Mouse (Mus musculus): ENCODE data around the gene Tshz3.

Gene Tshz3

DNA sequence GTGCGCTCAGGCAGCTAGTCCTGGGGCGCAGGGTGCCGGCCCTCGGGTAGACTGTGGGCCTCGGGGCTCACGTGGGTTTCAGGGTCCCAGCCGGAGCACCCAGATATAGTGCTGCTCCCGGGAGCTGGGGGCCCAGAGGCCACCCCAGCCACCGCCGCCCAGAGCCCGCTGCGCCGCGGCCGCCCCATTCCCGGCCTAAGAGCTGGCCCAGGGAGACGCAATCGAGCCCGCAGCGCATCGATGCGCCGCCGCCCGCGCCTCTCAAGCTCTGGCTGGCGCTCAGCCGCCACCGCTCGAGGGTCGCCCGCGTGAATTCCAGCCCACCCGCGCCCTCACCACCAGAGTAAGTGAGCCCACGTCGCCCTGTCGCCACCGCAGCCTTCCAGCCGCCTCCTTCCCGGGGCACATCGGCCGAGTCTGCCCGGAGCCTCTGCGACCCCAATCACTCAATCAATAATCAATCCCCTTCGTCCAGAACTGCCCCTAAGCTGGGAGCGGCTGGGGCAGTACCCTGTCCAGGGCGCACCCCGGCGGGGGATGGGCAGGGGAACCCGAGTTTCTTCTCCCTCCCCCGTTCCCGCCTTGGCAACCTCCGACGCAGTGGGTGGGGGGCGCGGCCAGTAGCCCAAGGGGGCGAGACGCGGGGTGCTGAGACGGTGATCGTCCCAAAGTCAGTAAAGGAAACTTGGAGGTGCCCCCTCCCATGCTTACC lies 1.4 kb upstream of the Tshz3 start:
- no peak for DNase-seq (ENCODE audit: low read depth, low spot score)

DNA sequence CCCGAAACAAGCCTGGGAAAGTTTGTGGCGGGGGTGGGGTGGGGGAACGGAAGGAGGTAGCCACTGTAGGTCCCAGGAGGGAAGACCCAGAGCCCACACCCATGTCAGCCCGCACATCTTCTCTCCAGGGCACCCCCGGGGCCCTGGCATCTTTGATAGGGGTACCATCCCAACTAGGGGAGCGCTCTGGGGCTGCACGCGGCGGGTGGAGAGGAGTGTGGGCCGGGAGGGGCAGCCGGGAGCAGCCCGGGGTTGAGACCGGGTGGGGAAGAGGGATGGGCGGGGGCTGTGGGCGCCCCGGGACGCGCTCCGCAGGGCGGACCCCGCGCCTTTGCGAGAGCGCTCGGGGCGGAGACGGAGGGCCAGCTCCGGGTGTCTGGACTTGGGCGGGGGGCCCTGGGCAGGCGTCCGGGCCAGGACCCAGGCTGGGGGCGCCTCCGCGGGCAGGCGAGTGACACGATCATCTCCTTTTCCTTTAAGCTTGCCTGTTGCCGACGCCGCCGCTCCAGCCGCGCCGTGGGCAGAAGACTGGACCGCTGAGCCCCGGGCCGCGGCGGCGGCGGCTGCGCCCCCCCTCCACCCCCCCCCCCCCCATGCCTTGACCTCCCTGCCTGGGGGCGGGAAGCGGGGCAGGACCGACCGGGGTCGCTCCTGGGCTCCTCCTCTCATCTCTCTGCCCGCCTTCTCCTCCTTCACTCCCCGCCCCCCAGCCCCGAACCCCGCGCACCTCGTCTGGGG lies 631 bp upstream of the Tshz3 start:
- DNase-seq (ENCODE audit: low read depth, low spot score), result no peak

DNA sequence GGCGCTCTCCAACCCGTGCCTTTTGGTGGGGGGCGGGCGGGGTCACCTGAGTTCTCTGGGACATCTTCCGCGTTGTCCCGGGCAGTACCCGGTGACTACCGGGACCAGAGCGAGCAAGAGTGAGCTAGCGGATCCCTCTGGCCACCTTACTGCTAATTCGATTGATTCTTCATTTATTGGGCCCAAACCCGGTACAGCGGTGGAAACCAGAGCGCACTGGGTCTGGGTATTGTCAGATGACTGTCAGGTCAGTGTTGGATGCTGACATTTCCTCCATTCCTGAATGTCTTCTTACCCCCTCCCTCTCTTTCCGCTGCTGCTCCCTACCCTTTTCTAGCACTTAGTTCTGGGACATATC lies 650 bp downstream of the Tshz3 start:
- DNase-seq (ENCODE audit: low read depth, low spot score), result no peak

DNA sequence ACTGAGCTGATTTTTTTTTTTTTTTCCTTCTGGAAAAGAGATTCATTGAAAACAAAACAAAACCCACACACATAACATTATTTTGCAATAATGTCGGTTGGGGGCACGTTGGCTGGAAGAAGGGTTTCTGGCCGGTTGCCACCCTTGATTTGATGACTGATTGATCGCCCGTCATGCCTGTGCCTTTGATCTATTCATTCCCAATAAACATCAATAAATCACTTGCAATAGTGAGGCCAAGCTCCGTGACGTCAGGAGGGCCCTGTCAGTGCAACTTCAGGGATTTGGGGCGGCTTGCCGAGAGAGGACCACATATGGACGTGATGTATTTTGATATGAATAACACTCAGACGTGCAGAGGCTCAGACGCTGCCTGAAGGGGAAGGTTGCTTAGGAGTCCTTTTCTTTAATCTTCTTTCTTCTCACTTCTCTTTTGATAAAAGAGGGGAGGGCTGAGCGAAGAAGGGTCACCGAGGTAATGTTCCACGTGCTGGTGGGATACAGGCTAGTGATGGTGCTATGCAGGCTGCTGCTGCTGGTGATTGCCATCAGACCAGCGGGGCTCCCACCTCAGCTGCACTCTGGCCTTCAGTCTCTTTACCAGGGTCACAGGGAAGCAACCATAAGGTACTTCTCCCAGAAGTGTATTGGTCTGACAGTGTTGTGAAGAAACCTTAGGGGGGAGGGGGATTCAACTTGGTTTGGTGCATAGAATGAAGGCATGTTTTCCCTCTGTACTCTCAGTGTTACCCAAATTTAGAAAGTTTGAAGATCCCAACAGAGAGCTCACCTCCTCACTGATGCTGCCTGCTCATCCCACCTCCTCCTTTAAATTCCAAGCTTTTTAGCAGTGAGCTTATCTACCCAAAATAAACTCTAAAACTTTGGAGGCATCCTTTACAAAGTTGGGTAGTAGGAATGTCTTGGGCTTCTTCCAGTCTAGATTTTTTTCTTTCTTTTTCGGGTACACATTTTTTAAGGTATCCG lies 1.4 kb downstream of the Tshz3 start:
- no peak for DNase-seq (ENCODE audit: low read depth, low spot score)

DNA sequence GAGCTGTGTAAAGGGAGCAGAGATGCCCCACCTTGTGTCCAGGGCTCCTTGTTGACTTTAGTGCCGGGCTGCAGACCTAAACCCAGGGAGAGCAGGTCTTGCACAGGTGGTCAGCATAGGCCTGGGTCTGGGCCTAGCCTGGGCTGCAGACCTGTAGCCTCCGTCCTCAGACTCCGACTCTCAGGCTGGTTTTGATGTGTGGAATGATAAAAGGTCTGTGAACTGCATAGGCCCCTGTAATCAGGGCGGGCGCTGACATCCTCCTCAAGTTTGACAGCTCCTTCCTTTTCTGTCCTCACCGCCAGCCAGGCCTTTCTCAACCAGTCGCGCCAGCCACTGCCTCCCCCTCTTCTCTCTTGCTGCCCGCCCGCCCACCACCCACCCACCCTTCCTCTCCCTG lies 8.7 kb downstream of the Tshz3 start:
- DNase-seq (ENCODE audit: low read depth, low spot score), result no peak

DNA sequence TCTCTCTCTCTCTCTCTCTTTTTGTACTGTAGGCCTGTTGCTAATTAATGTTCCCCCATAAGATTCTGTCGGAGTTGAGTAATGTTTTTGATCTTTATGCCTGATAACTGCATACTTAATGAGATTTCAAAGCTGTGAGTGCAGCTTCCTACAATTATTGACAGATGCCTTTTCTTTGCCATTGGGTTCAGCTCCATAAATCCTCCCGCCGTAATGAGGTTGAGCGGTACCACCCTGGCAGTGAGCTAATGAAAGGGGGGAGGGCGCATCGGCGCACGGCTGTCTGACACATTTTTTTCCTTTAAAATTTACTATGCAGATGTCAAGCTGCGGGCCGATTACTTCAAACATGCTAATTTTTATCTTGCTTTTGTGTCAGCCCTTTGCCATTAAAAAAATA lies 9.3 kb downstream of the Tshz3 start:
- DNase-seq (ENCODE audit: low read depth, low spot score), result no peak

DNA sequence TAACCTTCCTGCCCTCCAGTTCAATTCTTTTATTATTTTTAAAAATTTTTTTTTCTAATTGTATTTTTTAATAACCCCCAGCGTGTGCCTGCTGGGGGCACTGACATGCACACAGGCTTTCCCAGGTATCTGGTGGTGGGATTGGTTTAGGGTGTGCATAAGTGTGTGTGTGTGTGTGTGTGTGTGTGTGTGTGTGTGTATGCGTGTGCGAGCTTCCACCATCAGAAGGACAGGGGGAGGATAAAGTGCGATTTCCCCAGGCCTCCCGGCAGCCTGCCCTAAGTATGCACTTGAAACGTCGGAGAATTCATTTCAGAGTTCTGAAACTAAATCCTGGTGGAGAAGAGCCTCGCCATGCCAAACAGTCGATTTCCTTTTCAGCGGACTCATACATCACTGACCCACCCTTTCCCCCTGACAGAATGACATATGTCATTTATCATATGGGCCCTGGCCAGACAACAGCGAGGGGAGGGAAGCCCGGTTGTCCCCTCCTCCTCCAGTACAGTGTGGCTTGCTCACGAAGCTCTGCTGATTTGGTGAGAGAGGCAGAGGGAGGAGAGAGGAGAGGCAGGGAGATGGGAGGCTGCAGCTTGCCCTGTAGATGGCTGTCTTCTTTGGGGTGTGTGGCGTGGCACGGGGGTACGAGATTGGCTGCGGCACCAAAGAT lies 9.9 kb downstream of the Tshz3 start:
- no peak for DNase-seq (ENCODE audit: low read depth, low spot score)

DNA sequence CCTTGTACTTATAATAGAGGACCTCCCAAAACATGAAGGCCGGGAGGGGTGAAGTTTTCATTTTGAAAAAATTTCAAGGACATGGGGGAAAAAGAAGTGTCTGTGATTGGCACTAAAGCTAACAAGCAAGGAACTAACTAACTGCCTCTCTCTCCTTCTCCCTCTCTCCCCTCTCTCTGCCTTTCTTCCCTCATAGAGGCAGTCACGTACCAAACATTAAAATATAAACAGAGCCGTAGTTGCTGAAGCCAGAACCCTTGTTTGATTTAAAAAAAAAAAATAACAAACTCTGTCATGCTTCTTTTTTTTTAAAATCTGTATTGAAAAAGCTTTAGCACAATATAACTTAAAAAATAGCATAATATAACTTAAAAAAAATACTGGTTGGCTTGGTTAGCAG lies 10.9 kb downstream of the Tshz3 start:
- DNase-seq (ENCODE audit: low read depth, low spot score), result no peak

DNA sequence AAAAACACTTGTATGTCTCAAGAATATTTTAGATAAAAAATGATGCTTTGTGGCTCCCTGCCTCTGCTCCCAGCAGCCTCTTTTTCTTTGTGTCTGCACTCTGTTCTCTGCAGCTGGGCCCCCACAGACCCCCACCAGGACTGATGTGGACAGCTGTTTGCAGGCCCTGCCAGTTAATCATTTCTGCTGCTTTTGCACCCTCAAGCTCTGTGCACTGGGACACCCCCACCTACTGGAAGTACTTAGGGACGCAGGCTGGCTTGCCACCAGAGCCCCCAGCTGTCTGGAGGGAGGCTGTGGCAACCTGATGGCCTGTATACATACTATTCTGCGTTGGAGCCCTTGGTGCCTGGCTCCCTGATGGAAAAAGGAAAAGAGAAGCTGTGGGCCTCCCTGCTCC lies 11.3 kb downstream of the Tshz3 start:
- DNase-seq (ENCODE audit: low read depth, low spot score), result no peak

DNA sequence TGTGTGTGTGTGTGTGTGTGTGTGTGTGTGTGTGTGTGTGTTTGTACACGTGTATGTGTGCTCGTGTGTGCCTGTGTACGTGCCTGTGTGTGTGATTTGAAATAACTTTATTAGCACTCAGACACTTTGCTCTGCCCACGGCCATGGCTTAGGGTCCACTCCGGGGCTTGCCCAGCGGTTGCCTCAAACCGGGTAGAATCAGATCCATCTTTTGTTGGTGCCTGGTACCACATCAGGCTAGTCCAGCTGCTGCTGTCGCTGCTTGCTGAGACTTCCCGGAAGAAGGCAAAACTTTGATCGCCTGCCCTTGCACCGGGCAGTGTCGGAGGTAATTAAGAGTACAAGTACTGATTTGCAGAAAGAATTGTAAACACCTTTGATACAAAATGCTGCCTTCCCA lies 12.1 kb downstream of the Tshz3 start:
- DNase-seq (ENCODE audit: low read depth, low spot score), result no peak

DNA sequence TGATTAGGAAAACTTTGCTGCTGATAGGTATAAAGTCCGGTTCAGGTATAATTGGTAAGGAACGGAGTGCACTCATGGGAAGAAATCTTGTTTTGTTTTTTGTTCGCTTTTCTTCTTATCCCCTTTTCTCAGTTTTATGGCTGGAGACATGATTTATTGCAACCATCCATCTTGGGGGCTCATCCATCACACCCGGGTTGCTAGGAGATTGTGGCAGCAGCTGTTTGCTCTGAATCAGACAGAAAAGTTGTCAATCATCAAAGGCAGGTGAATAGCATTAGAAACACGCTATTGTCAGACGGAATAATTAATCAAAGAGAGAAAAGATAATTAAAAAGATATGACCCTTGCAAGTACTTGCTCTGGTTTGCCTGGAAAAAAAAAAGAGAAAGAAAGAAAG lies 12.5 kb downstream of the Tshz3 start:
- DNase-seq (ENCODE audit: low read depth, low spot score), result no peak

DNA sequence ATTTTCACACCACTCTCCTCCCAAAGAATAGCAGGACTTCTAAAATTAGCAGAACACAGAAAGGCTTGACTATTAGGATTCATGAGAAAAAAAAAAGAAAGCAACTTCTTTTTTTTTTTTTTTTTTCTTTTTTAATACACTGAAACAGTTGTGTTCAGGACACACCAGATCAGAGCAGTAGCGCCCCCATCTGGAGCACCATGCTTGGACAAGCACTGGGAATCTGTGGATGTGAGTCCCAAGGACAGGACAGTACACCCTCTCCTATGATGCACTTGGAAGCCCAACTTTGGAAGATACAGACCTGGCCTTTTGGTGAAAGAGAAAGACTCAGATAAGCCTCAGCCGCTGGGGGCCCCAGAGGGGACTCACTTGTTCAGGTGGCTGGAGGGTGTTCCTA lies 13.8 kb downstream of the Tshz3 start:
- DNase-seq (ENCODE audit: low read depth, low spot score), result no peak

DNA sequence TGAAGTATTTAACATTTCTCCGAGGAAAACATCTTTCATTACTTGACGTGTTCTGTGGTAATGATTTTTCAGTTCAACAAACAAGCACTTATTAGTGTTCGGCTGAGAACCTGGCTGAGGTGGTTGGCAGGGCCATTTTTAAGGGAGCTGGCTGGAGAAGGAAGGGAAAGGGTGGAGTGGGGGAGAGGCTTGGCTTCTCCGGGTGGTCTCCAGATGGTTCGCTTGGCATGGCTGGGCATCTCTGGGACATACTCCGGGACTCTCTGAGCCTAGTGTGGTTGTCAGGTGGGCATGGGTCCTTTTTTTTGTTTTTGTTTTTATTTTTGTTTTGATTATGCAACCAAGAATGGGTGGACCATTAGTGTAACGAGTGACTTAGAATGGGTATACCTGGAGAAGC lies 16.4 kb downstream of the Tshz3 start:
- DNase-seq (ENCODE audit: low read depth, low spot score), result no peak

DNA sequence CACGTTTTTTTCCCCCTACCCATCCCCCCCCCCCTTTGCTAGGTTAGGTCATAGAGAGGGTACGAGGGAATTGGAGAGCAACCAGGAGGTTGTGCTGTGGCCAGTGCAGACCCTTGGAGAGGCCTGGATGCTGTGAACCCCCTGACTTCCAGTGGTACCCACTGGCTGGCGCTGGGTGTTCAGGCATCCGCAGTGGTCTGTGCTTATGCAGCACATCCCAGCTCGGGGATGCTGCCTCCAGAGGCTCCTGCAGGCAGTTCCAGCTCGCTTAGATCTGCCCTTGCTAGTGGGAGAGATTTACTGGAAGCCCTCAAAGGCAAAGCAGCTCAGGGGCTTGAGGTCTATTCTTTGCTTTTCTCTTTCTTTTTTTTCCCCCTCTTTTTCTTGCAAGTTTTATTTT lies 19.3 kb downstream of the Tshz3 start:
- DNase-seq (ENCODE audit: low read depth, low spot score), result no peak

DNA sequence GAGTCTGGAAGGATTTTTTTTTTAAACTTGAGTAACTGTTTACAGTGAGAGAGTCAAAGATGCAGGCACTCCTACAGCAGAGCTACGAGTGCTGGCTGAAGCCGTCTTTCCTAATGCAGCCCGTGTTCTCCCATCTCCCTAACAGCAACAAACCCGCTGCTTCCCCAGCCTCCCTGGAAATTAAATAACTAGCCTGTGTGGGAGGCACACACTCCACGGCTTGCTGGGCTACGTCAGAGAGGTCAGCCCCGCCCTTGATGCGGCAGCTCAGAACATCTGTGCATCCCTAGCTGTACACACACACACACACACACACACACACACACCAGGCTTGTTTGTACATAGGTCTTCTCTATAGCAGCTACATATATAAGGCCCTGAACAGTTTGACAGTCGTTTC lies 22.9 kb downstream of the Tshz3 start:
- DNase-seq (ENCODE audit: low read depth, low spot score), result no peak

DNA sequence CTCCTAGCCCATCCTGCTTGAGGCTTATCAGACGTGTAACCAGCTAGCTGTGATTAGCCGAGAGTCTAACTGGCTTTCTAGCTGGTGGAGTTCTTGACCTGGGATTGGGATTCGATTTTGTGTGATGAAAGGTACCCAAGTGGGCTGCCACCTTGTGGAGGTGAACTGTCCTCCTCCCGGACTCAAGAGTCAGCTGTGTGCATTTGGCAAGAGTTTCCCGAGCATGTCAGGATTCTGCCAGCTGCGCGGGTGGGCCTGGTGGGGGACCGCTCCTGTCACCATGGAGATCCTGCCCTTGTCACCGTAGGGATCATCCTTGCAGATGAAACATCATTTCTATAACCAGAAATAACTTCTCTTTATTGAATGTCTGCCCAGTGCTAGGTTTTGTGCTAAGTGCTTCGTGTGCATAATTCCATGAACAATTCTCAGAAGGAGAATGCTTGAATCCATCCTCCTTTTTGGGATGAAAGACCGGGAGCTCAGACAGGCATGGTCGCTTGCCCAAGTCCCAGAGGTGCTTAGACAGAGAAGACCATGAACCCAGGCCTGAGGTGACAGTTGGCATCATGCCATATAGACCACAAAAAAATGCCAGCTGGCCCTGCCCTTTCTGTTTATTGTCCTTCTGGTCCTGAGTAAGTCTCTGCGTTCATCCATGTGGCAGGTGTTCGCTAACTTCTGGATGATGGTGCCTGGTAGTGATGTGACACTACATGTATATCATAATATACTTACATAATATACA lies 38.6 kb downstream of the Tshz3 start:
- no peak for DNase-seq (ENCODE audit: low read depth, low spot score)

DNA sequence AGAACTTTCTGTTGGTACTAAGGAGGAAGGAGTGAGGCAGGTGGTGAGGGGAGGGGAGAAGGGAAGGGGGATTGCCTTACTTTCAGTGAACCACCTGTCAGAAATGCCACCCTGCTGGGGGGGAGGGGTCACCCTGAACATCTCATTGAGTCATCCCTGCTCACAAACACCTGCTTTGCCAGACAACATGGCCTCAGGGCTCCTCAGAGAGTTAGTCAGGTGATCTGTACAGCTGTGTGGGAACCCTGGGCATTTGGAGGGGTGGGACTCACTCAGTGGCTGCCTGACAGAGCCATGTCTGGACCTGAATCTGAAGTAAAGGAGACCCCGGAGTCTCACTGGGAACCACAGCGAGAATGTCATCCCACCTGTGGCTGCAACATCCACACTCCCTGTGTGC lies 53.6 kb downstream of the Tshz3 start:
- DNase-seq (ENCODE audit: low read depth, low spot score), result no peak

DNA sequence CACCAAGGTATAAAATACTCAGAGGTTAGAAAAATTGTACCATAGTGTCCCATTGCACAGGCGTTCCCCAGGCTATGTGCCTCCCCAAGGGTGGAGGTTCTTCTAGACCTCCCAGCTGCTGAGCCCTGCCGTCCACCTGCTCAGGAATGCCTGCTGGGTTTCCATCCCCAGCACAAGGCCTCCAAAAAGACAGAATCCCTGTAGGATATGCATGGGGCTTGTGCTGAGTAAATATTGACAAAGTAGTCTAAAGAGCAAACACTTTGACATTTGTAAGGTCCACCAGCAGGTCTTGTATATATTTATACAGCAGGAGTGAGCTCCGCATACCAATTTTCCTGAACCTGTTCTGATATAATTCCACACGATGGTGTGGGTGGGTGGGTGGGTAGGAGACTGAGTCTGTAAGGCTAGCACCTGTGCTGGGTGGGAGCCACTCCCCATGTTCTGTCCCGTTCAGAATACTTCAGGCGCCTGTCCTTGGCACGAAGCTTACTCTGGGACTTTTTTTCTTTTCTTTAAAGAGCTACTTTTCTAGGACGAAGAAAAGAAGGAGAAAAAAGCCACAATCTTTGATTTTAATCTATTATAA lies 69.7 kb downstream of the Tshz3 start:
- DNase-seq (ENCODE audit: low read depth, low spot score), result no peak

DNA sequence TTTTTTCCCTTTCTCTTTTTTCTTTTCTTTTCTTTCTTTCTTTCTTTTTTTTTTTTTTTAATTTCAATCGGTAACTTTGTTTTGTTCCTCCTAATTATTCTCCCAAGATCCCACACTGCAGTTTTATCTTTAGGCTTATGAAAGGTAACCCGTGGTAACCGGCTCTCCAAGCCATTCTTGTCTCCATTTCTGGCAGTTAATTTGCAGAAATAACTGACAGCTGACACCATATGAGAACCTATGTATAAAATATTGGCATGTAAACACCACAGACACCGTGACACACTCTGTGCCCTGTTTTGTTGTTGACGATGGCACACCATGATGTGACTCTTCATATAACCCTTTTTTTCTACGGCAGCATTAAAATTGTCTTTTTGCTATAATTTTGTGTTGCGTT lies 75.2 kb downstream of the Tshz3 start:
- DNase-seq (ENCODE audit: low read depth, low spot score), result no peak

DNA sequence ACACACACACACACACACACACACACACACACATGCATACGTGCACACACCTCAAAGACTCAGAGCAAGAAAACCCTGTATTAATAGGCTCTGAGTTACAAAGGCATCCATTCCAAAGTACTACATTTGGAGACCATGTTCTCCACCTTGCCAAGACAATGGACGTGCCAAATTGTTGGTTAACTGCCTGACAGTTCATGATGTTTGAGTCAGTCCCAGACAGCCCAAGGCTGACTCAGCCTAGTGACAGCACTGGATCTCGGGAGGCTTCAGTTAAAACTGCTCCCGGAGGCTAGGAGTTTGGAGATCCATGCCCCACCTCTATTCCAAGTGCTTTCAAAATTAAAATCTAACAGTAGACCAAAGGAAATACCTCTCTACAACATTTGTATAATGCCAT lies 79.0 kb downstream of the Tshz3 start:
- DNase-seq (ENCODE audit: low read depth, low spot score), result no peak

DNA sequence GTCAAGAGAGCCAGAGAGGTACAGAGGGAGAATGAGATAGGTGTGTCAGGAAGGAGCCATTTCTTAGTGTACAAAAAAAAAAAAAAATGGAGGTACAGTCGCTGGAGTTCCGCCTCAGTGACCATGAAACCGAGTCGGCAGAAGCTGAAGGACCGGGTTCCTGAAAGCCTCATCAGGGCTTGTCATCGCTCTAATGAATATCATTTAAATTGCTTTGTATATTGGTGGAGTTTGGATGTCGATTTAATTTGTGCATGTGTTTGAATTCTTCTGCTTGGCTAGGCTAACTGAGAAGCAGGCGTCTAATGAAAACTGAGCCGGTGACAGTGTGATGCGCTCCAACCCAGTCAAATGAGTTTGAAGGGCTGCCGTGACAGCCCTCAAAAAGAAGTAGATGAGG lies 80.5 kb downstream of the Tshz3 start:
- DNase-seq (ENCODE audit: low read depth, low spot score), result no peak
